Mouse (Mus musculus) spleen, adult 2 months (tissue): ENCODE data around the gene Gm9958.

Experiments
- CTCF ChIP-seq: fragments of 200-500 bp; IDR thresholded peaks from 2 replicates; pipeline ENCODE4 v1.5.1; 2011; ENCODE audit warnings: mild to moderate bottlenecking, inconsistent platforms; ENCODE audit not compliant: insufficient read depth, insufficient read length, insufficient replicate concordance; ENCODE audit errors: extremely low read depth
- POLR2A ChIP-seq: fragments of 200-500 bp; IDR thresholded peaks from 2 replicates; pipeline ENCODE4 v1.6.1; 2011; ENCODE audit warnings: low read depth, low read length, inconsistent platforms

DNA sequence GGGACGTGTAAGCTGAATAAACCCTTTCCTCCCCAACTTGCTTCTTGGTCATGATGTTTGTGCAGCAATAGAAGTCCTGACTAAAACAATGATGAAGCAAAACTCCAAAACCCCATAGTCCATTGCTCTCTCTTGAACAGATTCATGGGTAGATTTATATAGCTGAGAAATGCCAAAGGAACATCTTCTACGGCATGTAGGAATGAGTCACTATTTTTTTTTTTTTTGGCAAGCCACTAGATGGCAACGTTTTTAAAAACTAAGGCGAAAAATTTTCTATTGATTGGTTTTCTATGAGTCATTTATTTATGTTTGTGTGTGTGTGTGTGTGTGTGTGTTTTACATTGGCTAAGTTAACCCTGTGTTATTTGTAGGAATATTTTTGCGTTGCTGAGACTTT lies 26.8 kb downstream of the Gm9958 start:
- TF ChIP-seq POLR2A (no peak), CTCF (no peak)
